Mouse (Mus musculus) B cell, adult 2 months (primary cell): ENCODE results near the gene Atp6ap1l.
A peak's percentile ranks its signal among the peaks of the same experiment; 100 is the strongest.
"Not testable (repeated sequence)": the region's sequence is repeated elsewhere in the genome, so short reads cannot be mapped to it uniquely, and the experiment has no call there.

Experiments
- DNase-seq, 2 experiments: peaks; one replicate each; pipeline ENCODE4 v3.0.0; 2022

Atp6ap1l gene

GRCm38 (mm10) chr13:90905176-90905575 lies at the start of gene Atp6ap1l:
TSS of gene Atp6ap1l (minus strand) at chr13:90905355.
- DNase-seq, result no peak

- no peak for DNase-seq
These were observed 34.4 kb upstream of the Atp6ap1l start for GRCm38 (mm10) chr13:90939600-90939999.

GRCm38 (mm10) chr13:90939192-90939591 lies 34.0 kb upstream of the Atp6ap1l start:
- no peak for DNase-seq

GRCm38 (mm10) chr13:90935852-90936251 lies 30.7 kb upstream of the Atp6ap1l start:
- DNase-seq, result no peak

- DNase-seq, result no peak
These were observed 28.1 kb upstream of the Atp6ap1l start for GRCm38 (mm10) chr13:90933256-90933655.

DNA sequence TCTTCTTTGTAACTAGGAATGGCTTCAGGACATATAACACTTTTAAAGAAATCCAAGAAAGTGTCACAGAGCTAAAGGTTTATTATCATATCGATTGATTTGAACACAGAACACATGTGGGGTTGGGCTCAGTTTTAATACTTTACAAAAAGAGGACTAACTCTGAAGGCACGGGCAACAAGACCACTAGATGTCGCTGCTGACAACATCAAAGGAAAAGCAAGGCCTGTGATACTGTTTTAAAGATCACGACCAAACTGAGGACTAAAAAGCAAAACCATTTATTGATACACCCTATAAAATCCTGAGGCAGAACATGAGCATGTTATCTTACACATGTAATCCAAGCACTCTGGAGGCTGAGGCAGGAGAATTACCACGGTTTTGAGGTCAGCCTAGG lies 24.7 kb upstream of the Atp6ap1l start:
- DNase-seq, result peak; percentile 72 to 78

- not testable (repeated sequence) for DNase-seq
These were observed 23.1 kb upstream of the Atp6ap1l start for GRCm38 (mm10) chr13:90928266-90928665.

DNA sequence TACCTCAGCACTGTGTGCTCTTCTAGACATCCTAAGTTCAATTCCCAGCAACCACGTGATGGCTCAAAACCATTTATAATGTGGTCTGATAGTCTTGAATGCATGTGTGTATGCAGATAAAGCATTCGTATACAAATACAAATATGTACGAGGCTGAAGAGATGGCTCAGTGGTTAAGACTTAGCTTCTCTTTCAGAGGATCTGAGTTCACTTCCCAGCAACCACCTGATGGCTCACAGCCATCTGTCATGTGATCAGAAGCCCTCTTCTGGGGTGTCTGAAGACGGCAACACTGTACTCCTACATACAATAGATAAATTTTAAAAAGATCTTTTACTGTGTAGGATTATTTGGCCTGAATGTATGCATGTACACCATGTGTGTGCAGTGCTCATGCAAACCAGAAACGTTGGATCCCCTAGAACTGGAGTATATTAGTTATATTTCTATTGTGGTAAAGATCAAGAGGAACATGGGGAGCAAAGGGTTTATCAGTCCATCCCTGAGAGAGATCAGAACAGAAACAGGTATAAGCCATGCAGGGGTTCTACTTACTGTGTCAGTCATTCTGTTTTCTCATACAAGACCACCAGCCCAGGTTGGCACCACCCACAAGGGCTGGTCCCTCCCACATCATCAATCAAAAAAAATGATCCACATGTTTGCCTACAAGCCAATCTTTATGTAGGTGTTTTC lies 21.9 kb upstream of the Atp6ap1l start:
- no peak for DNase-seq

GRCm38 (mm10) chr13:90926125-90926765 lies 21.1 kb upstream of the Atp6ap1l start:
- no peak for DNase-seq

DNA sequence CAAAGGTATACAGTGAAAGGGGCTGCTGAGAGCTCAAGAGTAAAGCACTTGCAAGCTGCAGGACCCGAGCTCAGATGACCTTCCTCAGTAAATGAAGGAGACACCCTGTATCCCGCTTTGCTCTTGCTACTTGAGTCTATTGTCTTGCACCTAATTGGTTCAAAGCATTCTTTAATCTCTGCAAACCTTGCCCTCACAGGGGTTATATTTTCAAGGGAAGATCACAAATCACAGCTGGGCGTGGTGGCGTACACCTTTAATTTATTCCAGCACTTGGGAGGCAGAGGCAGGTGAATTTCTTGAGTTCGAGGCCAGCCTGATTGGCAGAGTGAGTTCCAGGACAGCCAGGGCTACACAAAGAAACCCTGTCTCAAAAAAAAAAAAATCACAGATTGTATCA lies 20.0 kb upstream of the Atp6ap1l start:
- DNase-seq, result no peak

- DNase-seq, result no peak
These were observed 18.9 kb upstream of the Atp6ap1l start for GRCm38 (mm10) chr13:90924072-90924471.

DNA sequence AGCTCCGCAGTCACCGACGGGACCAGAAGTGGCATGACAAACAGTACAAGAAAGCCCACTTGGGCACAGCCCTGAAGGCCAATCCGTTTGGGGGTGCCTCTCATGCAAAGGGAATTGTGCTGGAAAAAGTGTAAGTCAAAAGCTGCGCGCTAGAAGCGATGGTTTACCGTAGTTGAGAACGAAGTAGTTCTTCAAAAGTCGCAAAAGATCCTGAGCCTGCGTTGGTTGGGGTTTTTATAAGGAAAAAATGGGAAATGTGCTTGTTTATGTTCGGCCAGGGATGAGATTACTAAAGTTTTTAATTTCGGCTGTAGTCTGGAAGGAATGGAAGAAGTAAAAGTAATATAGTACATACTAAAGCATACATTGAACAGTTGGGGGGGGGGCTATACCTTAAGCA lies 18.5 kb upstream of the Atp6ap1l start:
- not testable (repeated sequence) for DNase-seq

GRCm38 (mm10) chr13:90922751-90923612 lies 17.8 kb upstream of the Atp6ap1l start, which contains the start of gene Rps23:
TSS of gene Rps23 (plus strand) at chr13:90922958.
- DNase-seq, result peak; percentile 95 to 96

- DNase-seq, result no peak
These were observed 9.6 kb upstream of the Atp6ap1l start for GRCm38 (mm10) chr13:90914721-90915120.

- no peak for DNase-seq
These were observed 8.6 kb upstream of the Atp6ap1l start for GRCm38 (mm10) chr13:90913675-90914192.

- DNase-seq, result no peak
These were observed 7.9 kb upstream of the Atp6ap1l start for GRCm38 (mm10) chr13:90912760-90913674.

- DNase-seq, result no peak
These were observed 2.2 kb upstream of the Atp6ap1l start for GRCm38 (mm10) chr13:90907376-90907775.

- DNase-seq, result no peak
These were observed 8.3 kb downstream of the Atp6ap1l start for GRCm38 (mm10) chr13:90896821-90897220.

DNA sequence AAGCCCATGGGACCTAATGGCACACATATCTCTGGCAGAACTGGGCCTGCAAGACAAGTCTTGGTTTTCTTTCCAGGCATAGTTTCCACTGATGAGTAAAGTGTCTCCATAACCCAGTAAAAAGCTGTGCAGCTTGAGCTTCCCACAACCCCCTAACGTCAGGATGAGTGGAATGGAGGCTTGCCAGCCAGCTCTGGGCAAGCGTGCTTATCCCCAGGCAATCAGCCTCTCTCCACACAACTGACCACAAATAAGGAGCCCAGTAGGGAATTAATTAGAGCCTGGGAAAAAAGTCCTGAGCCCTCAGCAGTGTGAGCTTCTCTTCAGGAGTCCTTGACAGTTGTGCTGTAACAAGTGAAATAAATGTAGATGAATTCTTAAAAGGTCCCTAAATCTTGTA lies 9.1 kb downstream of the Atp6ap1l start:
- no peak for DNase-seq

DNA sequence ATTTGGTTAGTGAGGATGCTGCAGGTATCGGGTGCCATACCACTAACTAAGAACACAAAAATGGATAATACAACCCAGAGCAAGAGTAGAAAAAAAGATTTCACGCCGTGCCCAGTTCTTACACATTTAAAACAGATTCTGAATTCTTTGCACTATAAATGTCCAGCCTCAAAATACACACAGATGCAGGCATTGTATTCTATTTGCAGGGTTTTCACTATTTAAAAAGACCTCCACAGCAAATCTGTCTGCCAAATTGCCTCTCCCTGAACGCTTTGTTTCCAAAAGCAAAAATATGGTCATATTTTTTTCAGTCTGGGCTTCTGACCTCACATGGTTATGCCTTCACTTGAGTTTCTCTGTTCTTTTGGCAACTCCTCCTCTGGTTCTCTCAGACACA lies 10.3 kb downstream of the Atp6ap1l start:
- no peak for DNase-seq

GRCm38 (mm10) chr13:90890111-90890510 lies 15.0 kb downstream of the Atp6ap1l start:
- DNase-seq, result no peak

GRCm38 (mm10) chr13:90886568-90886983 lies 18.6 kb downstream of the Atp6ap1l start:
- DNase-seq, result peak; percentile 54 to 60
